31 mouse cellular contexts compared by ENCODE assay signal in the genomic region with DNA sequence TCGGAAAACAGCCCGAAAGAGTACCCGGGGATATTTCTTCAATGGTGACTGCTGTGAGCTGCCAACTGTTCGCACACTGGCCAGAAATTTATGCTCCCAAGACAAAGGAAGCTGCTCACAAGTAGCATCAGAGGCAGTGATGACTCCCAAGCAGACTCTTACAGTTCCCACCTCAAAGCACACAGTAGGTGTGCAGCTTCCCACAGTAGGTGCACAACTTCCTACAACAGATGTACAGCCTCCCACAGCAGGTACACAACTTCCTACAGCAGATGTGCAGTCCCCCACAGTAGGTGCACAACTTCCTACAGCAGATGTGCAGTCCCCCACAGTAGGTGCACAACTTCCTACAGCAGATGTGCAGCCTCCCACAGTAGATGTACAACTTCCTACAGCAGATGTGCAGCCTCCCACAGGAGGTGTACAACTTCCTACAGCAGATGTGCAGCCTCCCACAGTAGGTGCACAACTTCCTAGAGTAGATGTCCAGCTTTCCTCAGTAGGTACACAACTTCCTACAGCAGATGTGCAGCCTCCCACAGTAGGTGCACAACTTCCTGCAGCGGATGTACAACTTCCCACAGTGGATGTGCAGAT.
"Had no signal": no experiment of that assay in that cellular context is flagged by ENCODE, and none has a peak within 500 bp of the region (broad histone marks: within the 10 kb centered on the region; RNA-seq: fewer than 3 reads in every experiment).

No protein-coding gene starts in this region.

- DNase-seq: left cerebral cortex, postnatal 4 days; liver; liver, embryonic 13.5 days; liver, postnatal 0 days; lung, adult 18-20 months; lung, adult 2 months; lung, embryonic 14.5 days; lung, postnatal 10 days; lung, postnatal 14 days; lung, postnatal 36 days; lung, postnatal 4 days; midbrain, embryonic 14.5 days had no signal

- H3K4me3 ChIP-seq: limb, embryonic 10.5 days; limb, embryonic 12.5 days; limb, embryonic 13.5 days; limb, embryonic 15.5 days; liver, embryonic 12.5 days; liver, embryonic 13.5 days; liver, embryonic 15.5 days; lung, embryonic 15.5 days; megakaryocyte, embryonic 14.5 days; midbrain, embryonic 10.5 days; midbrain, embryonic 12.5 days; midbrain, embryonic 13.5 days; midbrain, embryonic 15.5 days; myocyte; neural tube, embryonic 12.5 days; neural tube, embryonic 13.5 days had no signal

- H3K9ac ChIP-seq: limb, embryonic 12.5 days; limb, embryonic 13.5 days; limb, embryonic 15.5 days; liver, embryonic 12.5 days; liver, embryonic 13.5 days; liver, embryonic 14.5 days; liver, embryonic 15.5 days; liver, postnatal 0 days; lung, embryonic 14.5 days; lung, embryonic 15.5 days; midbrain, embryonic 12.5 days; midbrain, embryonic 13.5 days; midbrain, embryonic 15.5 days; neural tube, embryonic 12.5 days; neural tube, embryonic 13.5 days had no signal

- H3K9me3 ChIP-seq: limb, embryonic 10.5 days; limb, embryonic 12.5 days; limb, embryonic 13.5 days; limb, embryonic 15.5 days; liver, embryonic 12.5 days; liver, embryonic 13.5 days; liver, embryonic 15.5 days; lung, embryonic 15.5 days; megakaryocyte, embryonic 14.5 days; midbrain, embryonic 10.5 days; midbrain, embryonic 12.5 days; midbrain, embryonic 13.5 days; midbrain, embryonic 15.5 days; neural tube, embryonic 12.5 days; neural tube, embryonic 13.5 days had no signal

- H3K4me2 ChIP-seq: limb, embryonic 12.5 days; limb, embryonic 13.5 days; limb, embryonic 15.5 days; liver, embryonic 11.5 days; liver, embryonic 12.5 days; liver, embryonic 13.5 days; liver, embryonic 15.5 days; lung, embryonic 14.5 days; lung, embryonic 15.5 days; midbrain, embryonic 12.5 days; midbrain, embryonic 13.5 days; midbrain, embryonic 15.5 days; neural tube, embryonic 12.5 days; neural tube, embryonic 13.5 days had no signal

- ATAC-seq: liver, embryonic 12.5 days; liver, postnatal 0 days; lung, postnatal 0 days; midbrain, embryonic 13.5 days; midbrain, embryonic 15.5 days had no signal

- H3K4me1 ChIP-seq: limb, embryonic 13.5 days; limb, embryonic 15.5 days; liver, embryonic 12.5 days; liver, embryonic 13.5 days; liver, embryonic 15.5 days; lung, embryonic 15.5 days; midbrain, embryonic 12.5 days; midbrain, embryonic 13.5 days; midbrain, embryonic 15.5 days; neural tube, embryonic 12.5 days; neural tube, embryonic 13.5 days had no signal

- H3K27me3 ChIP-seq: limb, embryonic 12.5 days; limb, embryonic 13.5 days; limb, embryonic 15.5 days; liver, embryonic 12.5 days; liver, embryonic 13.5 days; liver, embryonic 15.5 days; lung, embryonic 15.5 days; megakaryocyte, embryonic 14.5 days; midbrain, embryonic 12.5 days; midbrain, embryonic 13.5 days; midbrain, embryonic 15.5 days; neural tube, embryonic 12.5 days; neural tube, embryonic 13.5 days had no signal

- H3K27ac ChIP-seq: limb, embryonic 10.5 days; limb, embryonic 12.5 days; limb, embryonic 13.5 days; limb, embryonic 15.5 days; liver, embryonic 12.5 days; liver, embryonic 13.5 days; liver, embryonic 14.5 days; liver, embryonic 15.5 days; lung, embryonic 15.5 days; macrophage; midbrain, embryonic 10.5 days; midbrain, embryonic 12.5 days; midbrain, embryonic 13.5 days; midbrain, embryonic 15.5 days; neural tube, embryonic 12.5 days; neural tube, embryonic 13.5 days had no signal
